In the genomic region with DNA sequence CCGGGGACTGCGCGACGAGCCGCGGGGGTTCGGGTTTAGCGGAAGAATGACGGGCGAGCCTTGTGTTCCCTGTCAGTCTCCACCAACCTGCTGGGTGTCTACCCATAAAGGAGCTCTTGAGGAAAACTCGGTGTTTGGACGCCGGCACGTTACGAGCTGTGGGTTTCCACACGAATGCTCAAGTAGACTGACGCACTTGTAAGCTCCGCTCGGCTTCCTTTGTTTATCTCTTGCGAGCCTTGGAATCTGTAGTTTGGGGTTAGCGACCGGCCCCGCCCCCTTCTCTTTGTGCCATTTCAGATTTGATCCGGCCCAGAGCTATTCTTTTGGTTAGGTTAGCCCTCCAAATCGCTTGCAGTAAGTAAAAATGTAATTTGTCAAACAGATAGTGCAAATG, we compare ENCODE assay signal across 8 mouse cellular contexts. TPM values are rescaled to one million over a fixed set of nuclear protein-coding genes. Genes with fewer than 3 reads are reported as not detected.
DNase-seq lines count a peak whose midpoint lies in the region; ATAC-seq and TF ChIP-seq lines count a peak whose summit lies in the region.

No protein-coding gene starts in this region.

- peak overlapping the region; percentile 72 for H3K4me2 ChIP-seq in forebrain, embryonic 13.5 days
- H3K4me2 ChIP-seq in midbrain, embryonic 12.5 days (replicated peaks) = peak overlapping the region; percentile 62

- under 1% methylated on average over 25 of the region's 25 CpGs for WGBS in forebrain, embryonic 13.5 days
- WGBS in limb, embryonic 10.5 days = under 1% methylated on average over 25 of the region's 25 CpGs
- under 1% methylated on average over 25 of the region's 25 CpGs for WGBS in midbrain, embryonic 12.5 days

- no peak; the same call in none of the 2 replicates for TF ChIP-seq CTCF in layer of hippocampus, adult 2 months (conservative IDR thresholded peaks at IDR 0.05)

- no peaks in the 10 kb centered on the region for H3K36me3 ChIP-seq in forebrain, embryonic 13.5 days (ENCODE audit: poor library complexity, severe bottlenecking)
- H3K36me3 ChIP-seq in limb, embryonic 10.5 days = no peaks in the 10 kb centered on the region
- H3K36me3 ChIP-seq in midbrain, embryonic 12.5 days = no peaks in the 10 kb centered on the region

- ATAC-seq in forebrain, embryonic 13.5 days = no peak; the same call in 1 of the 2 replicates
- ATAC-seq in midbrain, embryonic 12.5 days (ENCODE audit: low FRiP score, low read depth) = peak; percentile 50

- H3K27me3 ChIP-seq in forebrain, embryonic 13.5 days = no peaks in the 10 kb centered on the region
- H3K27me3 ChIP-seq in limb, embryonic 10.5 days (ENCODE audit: low read depth, poor library complexity, severe bottlenecking) = no peaks in the 10 kb centered on the region
- H3K27me3 ChIP-seq in midbrain, embryonic 12.5 days = no peaks in the 10 kb centered on the region

- no peak for DNase-seq in layer of hippocampus, adult 2 months (ENCODE audit: low spot score in 2 of 2)
- no peak for DNase-seq in layer of hippocampus, adult 9-11 months
- DNase-seq in R1 (ENCODE audit: low read depth, low spot score) = peak; percentile 94
- no peak for DNase-seq in limb, embryonic 10.5 days (ENCODE audit: low spot score)
- DNase-seq in cerebellum, adult 8-10 months = no peak
- no peak for DNase-seq in ovary, adult 18-20 months (ENCODE audit: low spot score)

- H3K4me1 ChIP-seq in forebrain, embryonic 13.5 days = peaks cover 15% of the 10 kb centered on the region
- peaks cover 10% of the 10 kb centered on the region for H3K4me1 ChIP-seq in limb, embryonic 10.5 days
- H3K4me1 ChIP-seq in midbrain, embryonic 12.5 days = peaks cover 10% of the 10 kb centered on the region

- H3K4me3 ChIP-seq in layer of hippocampus, adult 2 months = peak overlapping the region; percentile 99
- H3K4me3 ChIP-seq in forebrain, embryonic 13.5 days = peak overlapping the region; percentile 68
- peak overlapping the region; percentile 83 for H3K4me3 ChIP-seq in limb, embryonic 10.5 days
- peak overlapping the region; percentile 77 for H3K4me3 ChIP-seq in midbrain, embryonic 12.5 days

- no peaks in the 10 kb centered on the region for H3K9me3 ChIP-seq in forebrain, embryonic 13.5 days (replicated peaks)
- H3K9me3 ChIP-seq in limb, embryonic 10.5 days (replicated peaks) = no peaks in the 10 kb centered on the region
- H3K9me3 ChIP-seq in midbrain, embryonic 12.5 days = no peaks in the 10 kb centered on the region

- peak overlapping the region; percentile 94 for H3K27ac ChIP-seq in layer of hippocampus, adult 2 months
- peak overlapping the region; percentile 95 for H3K27ac ChIP-seq in forebrain, embryonic 13.5 days
- H3K27ac ChIP-seq in limb, embryonic 10.5 days = peak overlapping the region; percentile 96
- peak overlapping the region; percentile 92 for H3K27ac ChIP-seq in midbrain, embryonic 12.5 days (replicated peaks)

- peak overlapping the region; percentile 80 for H3K9ac ChIP-seq in forebrain, embryonic 13.5 days
- peak overlapping the region; percentile 74 for H3K9ac ChIP-seq in midbrain, embryonic 12.5 days (replicated peaks)

RNA-seq across cellular contexts. Expression of gene Avl9, which starts 0.6 kb away (rescaled TPM):
- 10 to 100 TPM; 42.5 to 44.4 TPM for total RNA-seq in layer of hippocampus, adult 2 months (2021)
- polyA plus RNA-seq in forebrain, embryonic 13.5 days (2015; fragmentation: Nextera tagmentation; extraction: Ambion mirVana) = 32.4 and 34.7 TPM in 2 replicates
- 13.6 and 15.2 TPM in 2 replicates for polyA plus RNA-seq in limb, embryonic 10.5 days (2016; fragmentation: Nextera tagmentation; extraction: Ambion mirVana)
- polyA plus RNA-seq in midbrain, embryonic 12.5 days (2016; fragmentation: Nextera tagmentation; extraction: Ambion mirVana) = 38.3 and 39.7 TPM in 2 replicates

RNA-seq across cellular contexts. Expression of gene Lsm5, which starts 10.8 kb away (rescaled TPM):
- total RNA-seq in layer of hippocampus, adult 2 months (2021) = 10 to 100 TPM; 12.7 to 14.3 TPM
- 154 and 187 TPM in 2 replicates for polyA plus RNA-seq in forebrain, embryonic 13.5 days (2015; fragmentation: Nextera tagmentation; extraction: Ambion mirVana)
- polyA plus RNA-seq in limb, embryonic 10.5 days (2016; fragmentation: Nextera tagmentation; extraction: Ambion mirVana) = 189 and 222 TPM in 2 replicates
- polyA plus RNA-seq in midbrain, embryonic 12.5 days (2016; fragmentation: Nextera tagmentation; extraction: Ambion mirVana) = 169 and 186 TPM in 2 replicates
